Mouse (Mus musculus): ENCODE measurements at regions not wholly inside any gene's neighbourhood (a gene's known extent, or its start where the extent isn't known, plus 50 kb on each side); places are given as distances from the start of the nearest gene placed in this dataset.

GRCm38 (mm10) chr1:119123402-119123801, 70.0 kb upstream of the Gli2 start:
- DNase-seq (ENCODE audit: low spot score): no peak

GRCm38 (mm10) chr1:119122975-119123374, 69.6 kb upstream of the Gli2 start:
- DNase-seq (ENCODE audit: low spot score): no peak

- no peak for DNase-seq (ENCODE audit: low spot score)
Observed at GRCm38 (mm10) chr1:119119863-119120569, 66.6 kb upstream of the Gli2 start.

GRCm38 (mm10) chr1:119115106-119115674, 61.8 kb upstream of the Gli2 start:
- no peak for DNase-seq (ENCODE audit: low spot score)

- DNase-seq (ENCODE audit: low spot score): no peak
Observed at GRCm38 (mm10) chr1:119108578-119108977, 55.2 kb upstream of the Gli2 start.

- DNase-seq (ENCODE audit: low spot score): no peak
Observed at GRCm38 (mm10) chr1:119106246-119106975, 53.0 kb upstream of the Gli2 start.
